Mouse (Mus musculus): Measurements from ENCODE around the gene Bach2.

The Bach2 gene

DNA sequence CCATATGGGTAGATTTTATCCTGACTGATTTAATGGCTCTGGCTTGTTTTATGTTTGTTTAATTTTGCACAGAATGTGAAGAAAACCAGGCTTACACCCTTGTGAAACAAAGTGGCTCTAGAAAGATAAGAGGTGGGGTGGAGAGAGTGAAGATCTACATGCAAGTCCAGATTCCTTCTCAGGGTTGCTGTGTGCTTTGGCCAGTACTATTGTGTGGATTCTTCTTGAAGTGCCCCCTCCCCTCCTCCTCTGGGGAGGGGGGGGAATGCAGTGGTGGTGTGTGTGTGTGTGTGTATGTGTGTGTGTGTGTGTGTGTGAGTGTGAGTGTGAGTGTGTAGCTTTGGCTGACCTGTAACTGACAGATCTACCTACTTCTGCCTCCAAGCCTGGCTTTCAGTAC, 383.0 kb downstream of the Bach2 start:
- no peak for DNase-seq (ENCODE audit: low read depth, low spot score)

Data from 3T3-L1 (cell line).